Mouse (Mus musculus) forebrain, embryonic 11.5 days (tissue): ENCODE results near the gene Hist2h2ac. TPM values are rescaled to one million over a fixed set of nuclear protein-coding genes. Genes with fewer than 3 reads are reported as not detected.

Experiments
- ATAC-seq: fragments of 200-750 bp; cut with Nextera tagmentation; replicated peaks from 2 replicates; pipeline ENCODE4 v1.8.0; 2017; ENCODE audit warnings: moderate TSS enrichment; ENCODE audit not compliant: low FRiP score
- DNase-seq: peaks from one replicate; pipeline ENCODE4 v3.0.0-alpha.2; 2017; ENCODE audit warnings: low spot score
- H3K27ac ChIP-seq: fragments of 300-500 bp; sonication (generic); 2 replicates; pipeline ENCODE4 v1.5.1; 2014; ENCODE audit warnings: low read depth, low read length
- H3K27me3 ChIP-seq: fragments of 300-500 bp; sonication (generic); 2 replicates; pipeline ENCODE4 v1.6.1; 2014; ENCODE audit warnings: mild to moderate bottlenecking, low read length, mixed read lengths; ENCODE audit not compliant: control insufficient read depth, insufficient read depth
- H3K36me3 ChIP-seq: fragments of 300-500 bp; sonication (generic); 2 replicates; pipeline ENCODE4 v1.6.1; 2014; ENCODE audit warnings: mild to moderate bottlenecking, low read length, moderate library complexity, mixed read lengths; ENCODE audit not compliant: control insufficient read depth, insufficient read depth
- H3K4me1 ChIP-seq: fragments of 300-500 bp; sonication (generic); replicated peaks from 2 replicates; pipeline ENCODE4 v1.6.1; 2014; ENCODE audit warnings: low read length, mixed read lengths; ENCODE audit not compliant: control insufficient read depth, insufficient read depth
- H3K4me2 ChIP-seq: fragments of 300-500 bp; sonication (generic); 2 replicates; pipeline ENCODE4 v1.6.1; 2014; ENCODE audit warnings: low read depth, mild to moderate bottlenecking, low read length, moderate library complexity, mixed read lengths; ENCODE audit not compliant: severe bottlenecking
- H3K4me3 ChIP-seq: fragments of 300-500 bp; sonication (generic); 2 replicates; pipeline ENCODE4 v1.5.1; 2014; ENCODE audit warnings: low read depth, low read length
- H3K9ac ChIP-seq: fragments of 300-500 bp; sonication (generic); 2 replicates; pipeline ENCODE4 v1.6.1; 2014; ENCODE audit warnings: low read length
- H3K9me3 ChIP-seq: fragments of 300-500 bp; sonication (generic); 2 replicates; pipeline ENCODE4 v1.6.1; 2016; ENCODE audit warnings: low read length, mixed read lengths; ENCODE audit not compliant: control insufficient read depth
- WGBS: fragments of 180-500 bp; shearing (Covaris S2); extraction: QIAGEN DNeasy Blood & Tissue Kit; methylation state at CpG from one replicate; pipeline ENCODE4 v1.1.7; 2014; 5-methylcytosine and 5-hydroxymethylcytosine counted together
- microRNA-seq: library from miRNA; unstranded; fragments of <30 nt; microRNA quantifications from one replicate; pipeline ENCODE4, GENCODE M21; 2016; ENCODE audit not compliant: insufficient number of aligned reads
- polyA plus RNA-seq: library from polyadenylated mRNA; unstranded; fragments of >200 nt; fragmentation: Nextera tagmentation; extraction: Ambion mirVana; gene quantifications from 2 replicates; pipeline ENCODE4 v1.2.1, GENCODE M21; 2014

The Hist2h2ac gene
- polyA plus RNA-seq, 1 experiment from 2014 or later = 18.7 TPM

DNA sequence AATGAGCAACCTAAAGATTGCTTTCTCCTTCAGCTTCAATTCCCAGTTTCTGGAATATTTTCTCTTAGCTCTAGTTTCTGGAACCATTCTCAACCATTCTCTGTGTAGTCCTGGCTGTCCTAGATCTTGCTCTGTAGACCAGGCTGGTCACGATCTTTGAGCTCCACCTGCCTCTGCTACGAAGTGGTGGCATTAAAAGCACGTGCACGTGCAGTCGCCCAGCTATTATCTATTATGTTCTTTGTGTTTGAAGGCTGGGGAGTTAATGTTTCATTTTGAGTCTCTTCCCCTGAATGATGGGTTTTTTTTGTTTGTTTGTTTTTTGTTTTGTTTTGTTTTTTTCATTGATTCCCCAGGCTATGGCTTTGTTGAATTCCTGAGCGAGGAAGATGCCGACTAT lies 47.5 kb downstream of the Hist2h2ac start:
- Histone ChIP-seq H3K4me3 (peak overlapping the region; percentile 74), H3K4me1 (peaks cover 9% of the 10 kb centered on the region), H3K9me3 (no peaks in the 10 kb centered on the region), H3K36me3 (peaks cover 5% of the 10 kb centered on the region; the same call in 1 of the 2 replicates), H3K27me3 (no peaks in the 10 kb centered on the region), H3K4me2 (peak overlapping the region; percentile 48), H3K9ac (peak overlapping the region; percentile 96), H3K27ac (no peak overlapping the region)
- ATAC-seq = no peak
- 38% methylated on average over 7 of the region's 7 CpGs for whole genome bisulfite sequencing
- DNase-seq = no peak

DNA sequence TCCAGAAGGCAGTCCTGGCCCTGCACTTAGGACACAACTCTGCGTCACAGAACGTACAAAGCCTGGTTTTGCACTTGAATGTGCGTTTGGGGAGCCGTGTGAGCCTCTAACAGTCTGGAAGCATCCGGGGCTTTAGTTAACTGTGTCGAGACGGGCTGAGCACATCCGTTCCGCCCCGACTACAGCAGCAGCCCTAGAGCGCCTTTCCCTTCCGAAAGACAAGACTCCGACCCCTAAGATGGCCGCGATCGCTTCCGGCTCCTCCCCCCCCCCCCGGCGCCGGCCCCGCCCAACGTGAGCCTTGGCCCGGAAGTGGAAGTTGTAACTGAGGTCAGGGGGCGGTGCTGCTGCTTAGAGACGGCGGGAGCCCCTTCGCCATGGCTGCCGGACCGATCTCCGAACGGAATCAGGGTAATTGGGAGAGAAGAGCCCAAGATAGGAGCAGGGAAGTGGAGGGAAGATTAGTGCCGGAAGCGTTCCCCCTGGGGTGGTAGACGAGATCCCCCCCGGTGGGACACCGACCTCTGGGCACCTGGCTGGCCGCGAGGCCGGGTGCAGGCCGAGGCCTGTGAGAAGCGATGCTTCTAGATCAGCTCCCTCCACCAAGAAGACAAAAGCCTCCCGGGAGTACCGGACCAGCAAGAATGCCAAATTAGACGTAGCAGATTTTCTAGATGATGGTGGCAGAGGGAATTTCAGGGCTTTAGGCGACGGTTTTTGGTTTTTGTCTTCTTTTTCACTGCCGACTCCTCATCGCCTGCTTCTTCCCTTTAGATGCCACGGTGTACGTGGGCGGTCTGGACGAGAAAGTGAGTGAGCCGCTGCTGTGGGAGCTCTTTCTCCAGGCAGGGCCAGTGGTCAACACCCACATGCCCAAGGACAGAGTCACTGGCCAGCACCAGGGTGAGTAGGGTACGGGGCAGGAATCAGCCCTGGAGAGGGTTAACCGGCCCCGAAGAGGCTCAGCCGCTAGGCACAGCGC lies 48.2 kb downstream of the Hist2h2ac start, which contains the start of gene Sf3b4:
Gene Sf3b4, plus strand, starts transcription at position 136 of the 982 bp plus-strand sequence.
- peak within 1 kb of the TSS; percentile 74 for H3K4me3 ChIP-seq
- peak within 1 kb of the TSS; percentile 87 for H3K4me2 ChIP-seq
- H3K9me3 ChIP-seq = no peaks in the 10 kb centered on the region
- peak within 1 kb of the TSS; percentile 96 for H3K9ac ChIP-seq
- H3K27me3 ChIP-seq = no peaks in the 10 kb centered on the region
- H3K36me3 ChIP-seq = peaks cover 3% of the 10 kb centered on the region; the same call in 1 of the 2 replicates
- DNase-seq (peak; percentile 97), ATAC-seq (peak; percentile 93)
- H3K27ac ChIP-seq = peak within 1 kb of the TSS; percentile 97
- 1% methylated on average over 56 of the region's 58 CpGs for WGBS
- peaks cover 9% of the 10 kb centered on the region for H3K4me1 ChIP-seq

DNA sequence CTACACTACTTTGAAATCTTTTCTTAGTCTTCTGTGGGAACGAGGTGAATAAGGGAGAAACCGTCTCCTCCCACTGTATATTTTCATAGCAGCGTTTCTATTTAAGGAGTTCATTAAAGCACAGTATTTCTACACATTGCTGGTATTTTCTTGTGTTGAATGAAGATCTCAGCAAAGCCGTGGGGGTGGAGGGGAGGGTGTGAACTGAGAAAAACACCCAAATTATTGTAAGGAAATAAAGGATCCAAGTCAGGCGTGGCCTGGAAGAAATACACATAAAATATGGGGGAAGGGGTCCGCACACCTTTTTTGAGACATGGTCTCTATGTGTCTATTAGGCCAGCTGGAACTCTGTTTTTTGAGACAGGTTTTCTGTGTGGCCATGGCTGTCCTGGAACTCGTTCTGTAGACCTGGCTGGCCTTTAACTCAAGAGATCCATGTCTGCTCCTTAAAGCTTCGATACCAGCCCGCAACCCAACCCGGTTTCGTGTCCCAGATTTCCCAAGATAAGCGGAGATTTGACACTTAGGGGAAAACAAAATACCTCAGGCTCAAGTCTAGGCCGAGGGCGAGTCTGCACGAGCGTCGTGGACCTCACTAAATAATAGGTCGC lies 49.0 kb downstream of the Hist2h2ac start:
- no peaks in the 10 kb centered on the region for H3K27me3 ChIP-seq
- no peak; the same call in 1 of the 2 replicates for ATAC-seq
- no peak for DNase-seq
- peak overlapping the region; percentile 97 for H3K27ac ChIP-seq
- no peaks in the 10 kb centered on the region for H3K9me3 ChIP-seq
- peak overlapping the region; percentile 96 for H3K9ac ChIP-seq
- peak overlapping the region; percentile 87 for H3K4me2 ChIP-seq
- H3K4me3 ChIP-seq = peak overlapping the region; percentile 74
- peaks cover 9% of the 10 kb centered on the region for H3K4me1 ChIP-seq
- WGBS = 23% methylated on average over 18 of the region's 18 CpGs
- H3K36me3 ChIP-seq = peaks cover 2% of the 10 kb centered on the region; the same call in 1 of the 2 replicates

DNA sequence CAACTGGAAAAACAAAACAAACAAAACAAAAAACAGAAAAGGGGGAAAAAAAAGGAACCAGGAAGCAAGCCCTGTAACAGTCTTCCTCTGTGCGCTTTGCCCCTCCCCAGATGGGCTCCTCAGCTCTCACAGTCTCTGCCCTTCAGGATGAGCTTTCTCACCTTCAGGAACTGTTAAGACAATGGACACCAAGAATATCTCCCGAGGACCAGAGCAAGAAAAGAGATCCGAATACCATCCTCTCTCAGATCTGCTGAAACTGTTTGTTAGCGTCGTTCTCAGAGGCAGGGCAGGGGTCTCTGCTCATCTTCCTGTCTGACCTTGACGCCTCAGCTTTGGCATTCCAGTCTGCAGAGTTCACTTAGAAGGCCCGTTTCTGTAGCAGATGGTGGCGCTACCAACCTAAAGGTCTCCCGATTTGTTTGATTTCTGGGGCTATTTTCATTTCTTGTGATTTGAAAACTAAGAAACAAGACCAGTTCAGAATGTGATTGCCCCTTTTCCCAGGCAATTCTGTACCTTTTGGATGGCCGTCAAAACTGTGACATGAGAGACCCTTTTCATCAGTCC lies 49.6 kb downstream of the Hist2h2ac start:
- H3K27me3 ChIP-seq = no peaks in the 10 kb centered on the region
- ATAC-seq = no peak
- peak overlapping the region; percentile 96 for H3K9ac ChIP-seq
- H3K4me3 ChIP-seq = peak overlapping the region; percentile 74
- no peak for DNase-seq
- peak overlapping the region; percentile 97; the same call in 1 of the 2 replicates for H3K27ac ChIP-seq
- WGBS = 83% methylated on average over 10 of the region's 10 CpGs
- peaks cover 9% of the 10 kb centered on the region for H3K4me1 ChIP-seq
- peak overlapping the region; percentile 87 for H3K4me2 ChIP-seq
- no peaks in the 10 kb centered on the region for H3K9me3 ChIP-seq
- H3K36me3 ChIP-seq = no peaks in the 10 kb centered on the region; the same call in 1 of the 2 replicates

Small RNAs within 50 kb of the gene (microRNA-seq; reads per million reads assigned to microRNA genes)
- gene Gm44492 (not detected), gene Gm47311 (not detected), gene Gm47313 (not detected)

Other genes with a start within 250 kb of the Hist2h2ac start
- 82.5 and 85.6 TPM in 2 replicates for gene Plekho1, start 224.9 kb downstream of the Hist2h2ac start, polyA plus RNA-seq
- 20.3 and 24.8 TPM in 2 replicates for gene Vps45, start 162.4 kb downstream of the Hist2h2ac start, polyA plus RNA-seq
- gene Otud7b, start 116.4 kb downstream of the Hist2h2ac start, polyA plus RNA-seq = 11.0 and 11.3 TPM in 2 replicates
- 13.6 and 16.6 TPM in 2 replicates for gene Mtmr11, start 58.9 kb downstream of the Hist2h2ac start, polyA plus RNA-seq
- gene Sf3b4, start 48.5 kb downstream of the Hist2h2ac start, polyA plus RNA-seq = 230 and 253 TPM in 2 replicates
- gene Sv2a, start 39.7 kb downstream of the Hist2h2ac start, polyA plus RNA-seq = 8.2 and 9.0 TPM in 2 replicates
- 75.7 and 83.7 TPM in 2 replicates for gene Bola1, start 1.2 kb downstream of the Hist2h2ac start, polyA plus RNA-seq
- gene Hist2h2ab, start 1.0 kb downstream of the Hist2h2ac start, polyA plus RNA-seq = 0.71 TPM in 1 of 2 replicates, not detected in the other
- 14.3 and 15.8 TPM in 2 replicates for gene Hist2h2be, start 239 bp upstream of the Hist2h2ac start, polyA plus RNA-seq
- gene Hist2h3c2, start 18.2 kb upstream of the Hist2h2ac start, polyA plus RNA-seq = 12.8 and 14.8 TPM in 2 replicates
- gene Hist2h2aa2, start 19.4 kb upstream of the Hist2h2ac start, polyA plus RNA-seq = 29.2 and 49.8 TPM in 2 replicates
- 18.7 and 28.2 TPM in 2 replicates for gene Hist2h2aa1, start 24.6 kb upstream of the Hist2h2ac start, polyA plus RNA-seq
- gene Hist2h3c1, start 25.8 kb upstream of the Hist2h2ac start, polyA plus RNA-seq = 2.3 TPM in 1 of 2 replicates, not detected in the other
- gene Hist2h4, start 42.4 kb upstream of the Hist2h2ac start, polyA plus RNA-seq = 6.8 and 7.5 TPM in 2 replicates
- 99.6 and 105 TPM in 2 replicates for gene Hist2h3b, start 47.8 kb upstream of the Hist2h2ac start, polyA plus RNA-seq
- gene Hist2h2bb, start 48.9 kb upstream of the Hist2h2ac start, polyA plus RNA-seq = 24.1 and 28.7 TPM in 2 replicates
- gene Fcgr1, start 73.1 kb upstream of the Hist2h2ac start, polyA plus RNA-seq = 0.95 and 2.6 TPM in 2 replicates
- gene BC107364, start 231.4 kb upstream of the Hist2h2ac start, polyA plus RNA-seq = not detected in 2 replicates